Mouse (Mus musculus) midbrain, embryonic 10.5 days (tissue): ENCODE data around the gene Atg2a. TPM values are rescaled to one million over a fixed set of nuclear protein-coding genes. Genes with fewer than 3 reads are reported as not detected.
A peak's percentile ranks its signal among the peaks of the same experiment; 100 is the strongest.
"Not testable (repeated sequence)": the region's sequence is repeated elsewhere in the genome, so short reads cannot be mapped to it uniquely, and the experiment has no call there.

ENCODE experiments used
- DNase-seq: peaks from one replicate; pipeline ENCODE4 v3.0.0-alpha.2; 2017; ENCODE audit warnings: low spot score
- H3K27ac ChIP-seq: fragments of 300-500 bp; sonication (generic); replicated peaks from 2 replicates; pipeline ENCODE4 v1.5.1; 2016; ENCODE audit warnings: mild to moderate bottlenecking
- H3K27me3 ChIP-seq: fragments of 300-500 bp; sonication (generic); 2 replicates; pipeline ENCODE4 v1.6.1; 2016; ENCODE audit warnings: low read depth, mild to moderate bottlenecking; ENCODE audit not compliant: poor library complexity, severe bottlenecking
- H3K36me3 ChIP-seq: fragments of 300-500 bp; sonication (generic); 2 replicates; pipeline ENCODE4 v1.6.1; 2016; ENCODE audit warnings: mild to moderate bottlenecking, moderate library complexity
- H3K4me1 ChIP-seq: fragments of 300-500 bp; sonication (generic); 2 replicates; pipeline ENCODE4 v1.6.1; 2016
- H3K4me3 ChIP-seq: fragments of 300-500 bp; sonication (generic); 2 replicates; pipeline ENCODE4 v1.5.1; 2016; ENCODE audit warnings: mild to moderate bottlenecking, moderate library complexity
- H3K9me3 ChIP-seq: fragments of 300-500 bp; sonication (generic); replicated peaks from 2 replicates; pipeline ENCODE4 v1.6.1; 2016; ENCODE audit warnings: mild to moderate bottlenecking
- WGBS: fragments of 180-500 bp; shearing (Covaris S2); methylation state at CpG from one replicate; pipeline ENCODE4 v1.1.7; 2016; 5-methylcytosine and 5-hydroxymethylcytosine counted together
- microRNA counts: library from miRNA; unstranded; fragments of <30 nt; microRNA quantifications from one replicate; lab custom pipeline; 2017
- microRNA-seq: library from miRNA; unstranded; fragments of <30 nt; microRNA quantifications from one replicate; pipeline ENCODE4, GENCODE M21; 2017
- polyA plus RNA-seq: library from polyadenylated mRNA; unstranded; fragments of >200 nt; fragmentation: Nextera tagmentation; extraction: Ambion mirVana; gene quantifications from 2 replicates; pipeline ENCODE4 v1.2.1, GENCODE M21; 2016

The Atg2a gene
- polyA plus RNA-seq, 1 experiment from 2014 or later = 10.1 TPM

GRCm38 (mm10) chr19:6306586-6306985 lies 65.1 kb downstream of the Atg2a start:
- peak overlapping the region; percentile 76 for H3K4me3 ChIP-seq
- WGBS = 1% methylated on average over 34 of the region's 34 CpGs
- H3K4me1 ChIP-seq = peaks cover 48% of the 10 kb centered on the region
- H3K27ac ChIP-seq = peak overlapping the region; percentile 85
- H3K27me3 ChIP-seq = peaks cover 10% of the 10 kb centered on the region
- H3K9me3 ChIP-seq = no peaks in the 10 kb centered on the region
- peaks cover 4% of the 10 kb centered on the region; the same call in 1 of the 2 replicates for H3K36me3 ChIP-seq
- DNase-seq = peak; percentile 79

GRCm38 (mm10) chr19:6307733-6308531 lies 66.5 kb downstream of the Atg2a start:
- Histone ChIP-seq H3K27me3 (peaks cover 10% of the 10 kb centered on the region), H3K4me3 (0 out of 2 replicates have a peak overlapping the region, but pooled peaks have one; percentile 0), H3K36me3 (peaks cover 7% of the 10 kb centered on the region; the same call in 1 of the 2 replicates), H3K4me1 (peaks cover 45% of the 10 kb centered on the region), H3K27ac (no peak overlapping the region), H3K9me3 (no peaks in the 10 kb centered on the region)
- DNase-seq = no peak
- WGBS = 89% methylated on average over 9 of the region's 9 CpGs

- H3K36me3 ChIP-seq = peaks cover 26% of the 10 kb centered on the region
- no peaks in the 10 kb centered on the region for H3K9me3 ChIP-seq
- peaks cover 40% of the 10 kb centered on the region for H3K4me1 ChIP-seq
- no peak overlapping the region for H3K27ac ChIP-seq
- 91% methylated on average over 5 of the region's 5 CpGs for WGBS
- peaks cover 10% of the 10 kb centered on the region for H3K27me3 ChIP-seq
- no peak overlapping the region for H3K4me3 ChIP-seq
- DNase-seq = no peak
Observed at GRCm38 (mm10) chr19:6310181-6310580, 68.7 kb downstream of the Atg2a start.

GRCm38 (mm10) chr19:6311783-6312182 lies 70.3 kb downstream of the Atg2a start:
- WGBS = 91% methylated on average over 3 of the region's 3 CpGs
- H3K4me1 ChIP-seq = peaks cover 27% of the 10 kb centered on the region
- not testable (repeated sequence) for DNase-seq, H3K27ac ChIP-seq, H3K4me3 ChIP-seq, H3K9me3 ChIP-seq
- H3K36me3 ChIP-seq = peaks cover 42% of the 10 kb centered on the region
- peaks cover 10% of the 10 kb centered on the region for H3K27me3 ChIP-seq

MicroRNAs encoded within 50 kb of the gene (microRNA counts, 519-probe panel; counts per million panel counts)
- microRNA mmu-miR-192 (lab: Ali Mortazavi, UCI) = not detected

Small RNA genes within 50 kb of the gene (microRNA-seq; reads per million reads assigned to microRNA genes)
- gene Mir192 (85.0 reads per million, percentile 48 among the genes with 10 or more reads in this experiment), gene Mir194-2 (47.0 reads per million, percentile 41 among the genes with 10 or more reads in this experiment)

Other genes with a start within 250 kb of the Atg2a start
- 4.1 and 4.3 TPM in 2 replicates for gene Capn1, start 225.8 kb upstream of the Atg2a start, polyA plus RNA-seq
- 35.0 and 35.8 TPM in 2 replicates for gene Syvn1, start 195.1 kb upstream of the Atg2a start, polyA plus RNA-seq
- gene Mrpl49, start 183.9 kb upstream of the Atg2a start, polyA plus RNA-seq = 85.3 and 88.4 TPM in 2 replicates
- 711 and 835 TPM in 2 replicates for gene Fau, start 183.8 kb upstream of the Atg2a start, polyA plus RNA-seq
- gene Znhit2, start 180.5 kb upstream of the Atg2a start, polyA plus RNA-seq = 36.6 and 37.2 TPM in 2 replicates
- gene Tm7sf2, start 173.3 kb upstream of the Atg2a start, polyA plus RNA-seq = 37.3 and 41.9 TPM in 2 replicates
- 68.0 and 77.3 TPM in 2 replicates for gene Vps51, start 164.4 kb upstream of the Atg2a start, polyA plus RNA-seq
- not detected in 2 replicates for gene Tmem262, start 161.6 kb upstream of the Atg2a start, polyA plus RNA-seq
- gene Gm28374, start 159.4 kb upstream of the Atg2a start, polyA plus RNA-seq = 2.4 and 3.1 TPM in 2 replicates
- gene Zfpl1, start 156.7 kb upstream of the Atg2a start, polyA plus RNA-seq = 76.1 and 85.2 TPM in 2 replicates
- 70.2 and 75.4 TPM in 2 replicates for gene Cdca5, start 156.7 kb upstream of the Atg2a start, polyA plus RNA-seq
- gene AC131692.1, start 147.2 kb upstream of the Atg2a start, polyA plus RNA-seq = 0.42 and 0.51 TPM in 2 replicates
- gene Naaladl1, start 135.9 kb upstream of the Atg2a start, polyA plus RNA-seq = 0.72 and 0.99 TPM in 2 replicates
- 61.8 and 70.0 TPM in 2 replicates for gene Sac3d1, start 123.0 kb upstream of the Atg2a start, polyA plus RNA-seq
- 24.0 and 28.9 TPM in 2 replicates for gene Snx15, start 113.4 kb upstream of the Atg2a start, polyA plus RNA-seq
- not detected in 2 replicates for gene Batf2, start 100.7 kb upstream of the Atg2a start, polyA plus RNA-seq
- 118 and 124 TPM in 2 replicates for gene Arl2, start 100.1 kb upstream of the Atg2a start, polyA plus RNA-seq
- gene Majin, start 57.3 kb upstream of the Atg2a start, polyA plus RNA-seq = not detected in 2 replicates
- gene Gpha2, start 15.3 kb upstream of the Atg2a start, polyA plus RNA-seq = not detected in 2 replicates
- gene Ppp2r5b, start 5.8 kb upstream of the Atg2a start, polyA plus RNA-seq = 31.7 and 42.8 TPM in 2 replicates
- gene Ehd1, start 35.1 kb downstream of the Atg2a start, polyA plus RNA-seq = 81.6 and 93.5 TPM in 2 replicates
- gene Cdc42bpg, start 64.8 kb downstream of the Atg2a start, polyA plus RNA-seq = 0.11 and 0.15 TPM in 2 replicates
- 124 and 128 TPM in 2 replicates for gene Men1, start 93.3 kb downstream of the Atg2a start, polyA plus RNA-seq
- 11.3 and 13.8 TPM in 2 replicates for gene Map4k2, start 99.5 kb downstream of the Atg2a start, polyA plus RNA-seq
- 189 and 194 TPM in 2 replicates for gene Sf1, start 122.0 kb downstream of the Atg2a start, polyA plus RNA-seq
- gene Pygm, start 142.7 kb downstream of the Atg2a start, polyA plus RNA-seq = 2.1 and 2.7 TPM in 2 replicates
- 13.5 and 16.3 TPM in 2 replicates for gene Rasgrp2, start 157.7 kb downstream of the Atg2a start, polyA plus RNA-seq
- gene Nrxn2, start 177.1 kb downstream of the Atg2a start, polyA plus RNA-seq = 5.1 and 7.2 TPM in 2 replicates